Mouse (Mus musculus): ENCODE data around the gene Clrn3.
"Not testable (repeated sequence)": the region's sequence is repeated elsewhere in the genome, so short reads cannot be mapped to it uniquely, and the experiment has no call there.

Clrn3 gene

GRCm38 (mm10) chr7:135528515-135528914 lies at the start of gene Clrn3:
Gene Clrn3, minus strand, starts transcription at chr7:135528654.
- peak; percentile 73 for DNase-seq

DNA sequence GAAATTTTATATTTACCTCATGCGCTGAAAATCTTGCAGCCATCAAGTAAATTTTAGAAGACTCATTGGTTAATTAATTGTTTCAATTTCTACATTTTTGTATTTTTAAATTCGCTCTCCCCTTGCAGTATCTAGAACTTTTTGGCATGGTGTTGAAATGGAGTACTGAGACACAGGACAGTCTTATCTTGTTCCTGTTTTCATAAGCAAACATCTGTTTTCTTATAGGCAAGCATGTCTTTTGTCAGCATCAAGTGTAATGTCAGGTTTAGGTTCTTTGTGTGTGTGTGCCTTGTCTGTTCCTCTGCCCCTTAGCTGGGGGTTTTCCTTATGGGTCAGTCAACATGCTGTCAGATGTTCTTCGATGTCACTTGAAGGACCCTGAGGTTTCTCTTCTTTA lies 47.9 kb upstream of the Clrn3 start:
- no peak for DNase-seq

DNA sequence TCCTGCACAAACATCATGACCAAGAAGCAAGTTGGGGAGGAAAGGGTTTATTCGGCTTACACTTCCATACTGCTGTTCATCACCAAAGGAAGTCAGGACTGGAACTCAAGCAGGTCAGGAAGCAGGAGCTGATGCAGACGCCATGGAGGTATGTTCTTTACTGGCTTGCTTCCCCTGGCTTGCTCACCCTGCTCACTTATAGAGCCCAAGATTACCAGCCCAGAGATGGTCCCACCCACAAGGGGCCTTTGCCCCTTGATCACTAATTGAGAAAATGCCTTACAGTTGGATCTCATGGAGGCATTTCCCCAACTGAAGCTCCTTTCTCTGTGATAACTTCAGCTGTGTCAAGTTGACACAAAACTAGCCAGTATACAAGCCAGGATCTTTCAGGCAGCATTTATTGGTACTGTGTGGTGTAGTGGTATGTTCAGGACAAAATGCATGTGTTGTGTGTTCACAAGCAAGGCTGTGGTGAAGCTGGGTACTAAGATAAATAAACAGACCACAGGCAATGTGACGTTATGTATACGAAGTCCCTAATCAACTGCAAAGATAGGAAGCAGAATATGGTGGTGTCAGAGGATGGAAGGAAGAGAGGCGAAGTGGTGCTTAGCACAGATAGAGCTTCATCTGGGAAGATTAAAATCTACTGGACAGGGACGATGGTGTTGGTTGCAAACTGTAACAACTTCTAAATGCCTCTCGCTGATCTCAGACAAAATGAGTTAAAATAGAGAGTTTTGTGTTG lies 47.0 kb upstream of the Clrn3 start:
- DNase-seq = not testable (repeated sequence)

DNA sequence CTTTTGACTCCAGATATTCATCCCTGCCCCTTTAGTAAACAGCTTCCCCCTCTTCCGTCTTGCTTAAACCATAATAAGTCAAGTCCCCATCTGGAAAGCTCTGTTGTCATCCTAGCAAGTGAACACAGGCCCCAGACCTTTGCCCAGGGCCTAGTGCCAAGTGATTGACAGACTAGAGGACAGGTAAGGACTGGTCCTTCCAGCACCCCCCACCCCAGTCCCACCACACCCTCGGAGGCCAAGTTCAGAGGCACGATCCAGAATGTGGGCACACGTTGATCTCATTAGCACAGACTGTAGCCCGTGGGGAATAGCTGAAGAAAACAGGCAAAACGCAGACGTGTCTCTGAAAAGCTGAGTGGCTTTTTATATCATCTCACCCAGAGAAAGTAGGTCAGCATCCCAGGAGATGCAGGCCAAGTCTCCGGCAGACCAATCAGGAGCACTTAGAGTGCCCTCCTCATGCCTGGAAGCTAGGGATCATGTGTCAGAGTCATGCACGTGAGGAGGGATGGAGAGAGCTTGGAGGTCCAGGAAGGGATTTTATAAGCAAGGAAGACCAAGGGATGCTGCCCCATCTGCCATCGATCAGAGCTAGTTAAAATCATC lies 43.6 kb upstream of the Clrn3 start:
- no peak for DNase-seq

GRCm38 (mm10) chr7:135571392-135571791 lies 42.9 kb upstream of the Clrn3 start:
- no peak for DNase-seq

DNA sequence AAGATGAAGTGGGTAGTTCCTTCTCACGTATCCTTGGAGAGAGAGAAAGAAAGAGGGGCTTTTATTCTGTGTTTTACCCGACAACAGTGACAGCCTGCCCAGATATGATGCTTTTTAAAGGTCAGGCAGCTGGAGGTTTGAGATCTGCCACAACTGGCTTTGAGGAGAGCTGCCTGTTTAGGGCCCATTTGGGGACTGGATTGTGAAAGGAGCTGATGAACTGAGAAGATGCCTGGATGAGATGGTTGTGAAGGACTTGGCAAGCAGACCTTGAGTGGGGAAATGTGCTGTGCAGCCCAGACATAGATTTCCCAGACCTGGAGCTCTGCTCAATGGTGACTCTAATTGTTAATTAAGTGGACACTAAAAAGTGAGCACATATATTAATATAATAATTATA lies 40.1 kb upstream of the Clrn3 start:
- DNase-seq = no peak

DNA sequence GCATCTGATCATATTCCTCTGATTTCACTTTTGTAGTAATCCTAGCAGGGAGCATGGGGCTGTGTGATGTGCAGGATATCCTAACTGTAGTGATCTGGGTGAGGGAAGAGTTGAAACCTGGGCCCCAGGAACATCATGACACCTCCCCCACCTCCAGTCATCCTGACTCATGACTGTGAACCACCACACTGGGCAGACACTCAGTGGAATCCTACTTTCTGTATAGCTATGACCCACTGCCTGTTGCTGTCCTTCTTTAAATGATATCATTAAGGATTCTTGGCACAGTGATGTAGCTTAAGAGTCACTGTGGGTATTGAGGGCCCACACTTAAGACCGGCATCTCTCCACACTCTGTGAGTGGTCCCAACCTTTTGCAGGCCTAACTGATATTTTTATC lies 39.1 kb upstream of the Clrn3 start:
- no peak for DNase-seq

DNA sequence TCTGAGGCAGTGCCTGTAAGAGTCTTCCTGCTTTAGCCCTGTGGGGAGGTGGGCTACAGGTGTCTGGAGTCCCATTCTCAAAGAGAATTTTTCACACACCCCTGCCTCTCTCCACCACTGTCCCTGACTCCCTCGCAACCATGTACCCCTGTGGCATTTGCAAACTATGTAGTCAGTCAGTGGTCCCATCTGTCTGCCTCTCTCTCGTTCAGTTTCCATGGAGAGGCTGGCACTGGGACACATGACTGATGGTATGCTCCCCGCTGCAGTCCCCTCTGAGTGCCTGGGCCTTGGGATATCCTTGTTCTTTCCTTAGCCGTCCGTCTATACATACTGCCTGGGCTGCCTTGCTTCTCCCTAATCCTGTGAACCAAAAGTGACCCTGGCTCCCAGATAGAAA lies 37.6 kb upstream of the Clrn3 start:
- DNase-seq = no peak

- DNase-seq = no peak
Measured at GRCm38 (mm10) chr7:135564022-135564421, 35.6 kb upstream of the Clrn3 start.

DNA sequence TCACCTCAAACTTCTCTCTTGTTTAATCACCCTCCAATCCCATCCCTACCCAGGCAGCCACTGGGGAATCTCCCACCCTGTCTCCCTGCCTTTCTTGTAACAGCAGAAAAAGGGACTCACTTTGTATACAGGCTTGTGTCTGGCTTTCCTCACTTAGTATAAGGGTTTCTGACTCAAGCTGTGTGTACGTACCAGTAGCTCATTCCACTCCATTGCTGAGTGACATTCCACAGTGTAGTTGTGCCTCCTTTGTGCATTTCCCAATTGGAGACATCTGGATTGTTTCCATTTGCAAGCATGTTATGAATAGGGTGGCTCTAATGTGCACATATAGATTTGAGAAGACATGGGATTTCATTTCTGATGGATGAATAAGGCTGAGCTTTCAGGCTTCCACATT lies 31.8 kb upstream of the Clrn3 start:
- DNase-seq = no peak

- no peak for DNase-seq
Measured at GRCm38 (mm10) chr7:135556663-135557402, 28.4 kb upstream of the Clrn3 start.

DNA sequence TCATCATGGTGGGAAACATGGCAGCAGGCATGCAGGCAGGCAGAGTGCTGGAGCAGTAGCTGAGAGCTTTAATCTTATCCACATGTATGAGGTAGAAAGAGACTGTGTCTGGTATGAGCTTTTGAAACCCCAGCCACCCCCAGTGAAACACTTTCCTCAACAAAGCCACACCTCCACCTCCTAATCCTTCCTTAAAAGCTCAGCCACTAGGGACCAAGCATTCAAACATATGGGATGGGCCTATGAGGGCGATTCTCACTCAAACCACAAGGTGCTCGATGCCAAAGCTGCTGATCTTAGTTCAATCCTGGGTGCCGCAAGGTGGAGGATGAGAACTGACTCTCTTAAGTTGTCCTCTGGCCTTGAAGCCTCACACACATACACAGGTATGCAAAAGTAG lies 25.1 kb upstream of the Clrn3 start:
- DNase-seq = no peak

DNA sequence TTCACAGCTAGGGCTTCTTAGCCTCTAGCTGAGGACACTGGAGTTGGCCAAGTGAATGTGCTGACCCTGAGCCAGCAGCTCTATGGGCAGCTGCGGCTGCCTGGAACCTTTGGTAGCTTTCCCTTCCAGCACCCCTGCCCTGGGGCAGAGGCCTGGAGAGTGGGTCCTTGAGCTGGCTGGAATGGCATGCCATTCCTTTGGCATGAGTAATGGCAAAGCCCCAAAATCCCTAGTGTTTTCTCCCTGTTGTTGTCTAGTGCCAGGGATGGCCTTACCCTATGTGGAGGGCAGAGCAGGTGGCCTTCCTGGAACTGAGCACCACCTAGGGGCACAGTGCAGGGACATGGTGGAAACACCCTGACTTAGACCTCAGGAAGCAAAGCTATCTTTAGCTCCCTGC lies 23.1 kb upstream of the Clrn3 start:
- DNase-seq = peak; percentile 14

GRCm38 (mm10) chr7:135548434-135548833 lies 20.0 kb upstream of the Clrn3 start:
- no peak for DNase-seq

DNA sequence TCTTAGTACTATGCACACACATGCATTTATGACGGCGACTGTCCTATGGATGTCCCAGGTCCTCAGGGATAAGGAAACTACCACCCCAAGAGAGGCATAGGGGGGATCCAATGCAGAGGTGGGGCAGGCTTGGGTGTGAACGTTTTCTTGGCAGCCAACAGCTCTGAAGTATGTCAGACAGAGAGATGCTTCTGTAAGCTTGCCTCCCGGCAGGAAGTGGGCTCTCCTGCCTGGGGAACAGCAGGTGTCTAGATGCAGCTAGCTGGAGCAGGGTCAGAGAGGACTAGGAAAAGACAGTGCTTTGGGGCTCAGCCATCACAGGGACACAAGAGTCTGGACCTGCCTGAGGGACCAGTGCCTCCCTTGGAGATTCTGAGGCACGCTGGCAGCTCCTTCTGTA lies 18.1 kb upstream of the Clrn3 start:
- DNase-seq = no peak

GRCm38 (mm10) chr7:135545957-135546356 lies 17.5 kb upstream of the Clrn3 start:
- no peak for DNase-seq

- no peak for DNase-seq
Measured at GRCm38 (mm10) chr7:135544321-135544720, 15.9 kb upstream of the Clrn3 start.

GRCm38 (mm10) chr7:135543033-135543432 lies 14.6 kb upstream of the Clrn3 start:
- DNase-seq = no peak

DNA sequence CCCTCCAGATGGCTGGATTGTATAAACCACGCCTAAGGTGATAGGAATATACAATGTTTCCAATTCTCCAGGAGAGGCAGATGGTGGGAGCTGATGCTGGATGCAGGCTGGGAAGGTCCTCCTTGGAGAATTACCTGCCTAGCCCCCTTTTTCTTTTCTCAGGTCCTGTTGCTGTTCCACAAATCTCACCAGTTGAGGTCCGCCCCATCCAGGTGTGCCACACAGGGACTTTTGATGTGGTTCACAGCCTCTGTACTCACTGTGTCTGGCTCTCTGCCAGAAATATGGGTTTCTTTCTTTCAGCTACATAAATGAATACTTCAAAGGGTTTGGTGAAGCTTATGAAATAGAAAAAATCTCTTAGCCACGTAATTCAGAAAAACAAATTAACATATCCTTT lies 13.8 kb upstream of the Clrn3 start:
- no peak for DNase-seq

GRCm38 (mm10) chr7:135539429-135539828 lies 11.0 kb upstream of the Clrn3 start:
- DNase-seq = no peak

DNA sequence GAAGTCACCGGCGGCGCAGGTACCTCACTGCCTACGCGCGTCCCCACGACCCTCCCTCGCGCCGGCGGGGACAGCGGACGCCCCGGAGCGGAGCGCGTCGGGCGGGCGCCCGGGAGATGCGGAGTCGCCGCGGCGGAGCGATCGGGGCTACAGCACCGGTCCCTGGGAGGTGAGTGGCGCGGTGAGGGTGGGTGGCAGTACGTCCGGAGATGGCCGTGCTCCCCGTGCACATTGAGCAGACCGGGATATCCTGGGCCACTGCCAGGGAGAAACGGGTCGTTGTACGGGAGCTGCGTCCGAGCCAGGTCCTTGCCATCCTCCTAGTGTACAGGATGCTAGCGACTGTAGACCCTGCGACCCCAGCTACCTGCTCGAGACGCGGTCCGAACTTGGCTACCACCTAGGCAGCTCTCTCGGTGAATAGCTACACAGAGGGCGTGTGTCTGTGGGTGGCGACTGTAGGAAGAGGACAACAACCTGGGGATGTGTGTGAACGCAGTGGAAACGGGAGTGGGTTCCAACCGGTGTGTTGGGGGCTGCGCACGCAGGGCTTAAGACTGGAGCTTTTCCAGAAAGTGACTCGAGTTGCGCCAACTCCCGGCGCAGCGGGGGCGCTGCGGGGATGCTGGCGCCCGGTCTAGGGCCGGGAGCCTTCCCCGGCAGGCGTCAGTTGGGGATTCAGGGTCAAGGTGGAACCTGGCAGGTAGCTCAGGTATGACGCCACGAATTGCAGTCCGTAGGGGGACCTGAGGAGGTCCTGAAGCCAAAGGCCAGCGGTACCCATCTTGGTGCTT lies 9.7 kb upstream of the Clrn3 start:
- no peak for DNase-seq

GRCm38 (mm10) chr7:135537341-135537901 lies 9.0 kb upstream of the Clrn3 start, which contains the start of gene Ptpre:
Gene Ptpre, plus strand, starts transcription at chr7:135537481.
- DNase-seq = peak; percentile 93

- DNase-seq = no peak
Measured at GRCm38 (mm10) chr7:135535908-135536307, 7.5 kb upstream of the Clrn3 start.
